Mouse (Mus musculus) megakaryocyte progenitor cell, adult 5-6 weeks (primary cell): ENCODE results near the gene Vmn1r231. TPM values are rescaled to one million over a fixed set of nuclear protein-coding genes. Genes with fewer than 3 reads are reported as not detected.

Experiments
- ATAC-seq: replicated peaks from 2 replicates; pipeline ENCODE4 v1.8.0; 2016; ENCODE audit warnings: mild to moderate bottlenecking, moderate TSS enrichment, inconsistent platforms; ENCODE audit not compliant: poor library complexity
- total RNA-seq, 2 experiments: library from RNA; stranded (forward) in 1 of 2; stranded (reverse) in 1 of 2; fragments of 157-497, 149-512 nt in 1 of 2; fragments of 200-1000 nt in 1 of 2; gene quantifications; 2 replicates each; pipeline versions ENCODE4 v1.2.3 to v1.2.4; 2015 to 2017

The Vmn1r231 gene
- total RNA-seq (2015) (not detected in 2 replicates), total RNA-seq (2017) (not detected in 2 replicates)

DNA sequence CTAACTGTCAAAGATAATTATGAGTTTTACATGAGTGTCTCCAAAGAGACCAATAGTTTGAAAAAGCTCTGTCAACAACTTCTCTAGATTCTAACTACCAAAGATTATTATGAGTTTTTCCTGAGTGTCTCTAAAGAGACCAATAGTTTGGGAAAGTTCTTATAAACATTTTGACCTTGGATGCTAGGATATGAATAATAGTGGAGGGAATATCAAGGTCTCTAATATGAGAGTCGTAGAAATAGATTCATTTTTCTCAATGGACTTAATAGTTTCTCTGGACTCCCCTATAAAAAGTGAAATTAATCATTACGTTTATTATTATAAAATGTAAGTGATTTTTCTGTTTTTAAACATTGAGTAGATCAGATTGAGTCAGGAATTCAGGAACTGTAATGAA, at the start of gene Vmn1r231:
Gene Vmn1r231 (minus strand): TSS at position 101 of the 400 bp plus-strand sequence.
- no peak for ATAC-seq

DNA sequence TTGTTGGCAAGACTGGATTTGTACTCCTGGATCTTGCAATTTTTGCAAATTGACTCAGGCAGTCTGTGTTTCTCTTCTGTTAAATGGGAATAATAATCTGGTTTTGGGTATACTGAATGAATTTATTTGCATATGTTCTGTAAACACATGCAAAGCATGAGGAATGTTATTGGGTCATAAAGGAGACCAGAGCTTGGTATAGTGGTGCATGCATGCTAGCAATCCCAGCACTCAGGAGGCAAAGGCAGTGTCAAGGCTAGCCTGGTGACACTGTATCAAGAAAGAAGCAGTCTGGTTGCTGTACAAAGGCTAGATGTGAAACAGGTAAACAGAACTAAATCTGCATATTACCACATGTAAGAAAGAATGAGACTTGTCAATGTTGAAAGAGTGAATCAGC, 41.7 kb upstream of the Vmn1r231 start:
- ATAC-seq, result no peak

DNA sequence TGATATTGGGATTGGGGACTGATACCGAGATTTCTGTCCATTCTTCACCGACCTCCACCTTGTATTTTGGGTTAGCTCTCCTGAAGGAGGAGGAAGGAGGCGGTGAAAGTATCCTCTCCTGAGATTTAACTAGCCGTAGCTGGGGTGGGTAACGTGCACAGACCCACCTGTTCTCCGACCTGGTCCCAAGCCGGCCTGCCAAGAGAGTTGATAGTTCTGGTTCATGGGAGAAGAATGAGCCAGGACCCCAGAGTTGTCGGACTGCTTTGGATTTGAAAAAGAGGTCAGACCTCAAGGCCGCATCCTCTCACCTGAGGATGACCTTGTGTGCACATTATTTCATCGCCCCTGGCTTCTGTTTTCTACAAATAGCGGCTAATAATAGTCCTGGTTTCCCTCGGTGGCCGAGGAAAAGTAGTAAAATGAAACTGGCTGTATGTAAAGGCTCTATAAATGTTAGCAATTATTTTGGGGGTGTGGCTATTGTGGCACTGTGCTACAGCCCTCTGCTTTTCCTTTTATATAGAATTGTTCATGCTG, 41.2 kb upstream of the Vmn1r231 start:
- ATAC-seq, result no peak

DNA sequence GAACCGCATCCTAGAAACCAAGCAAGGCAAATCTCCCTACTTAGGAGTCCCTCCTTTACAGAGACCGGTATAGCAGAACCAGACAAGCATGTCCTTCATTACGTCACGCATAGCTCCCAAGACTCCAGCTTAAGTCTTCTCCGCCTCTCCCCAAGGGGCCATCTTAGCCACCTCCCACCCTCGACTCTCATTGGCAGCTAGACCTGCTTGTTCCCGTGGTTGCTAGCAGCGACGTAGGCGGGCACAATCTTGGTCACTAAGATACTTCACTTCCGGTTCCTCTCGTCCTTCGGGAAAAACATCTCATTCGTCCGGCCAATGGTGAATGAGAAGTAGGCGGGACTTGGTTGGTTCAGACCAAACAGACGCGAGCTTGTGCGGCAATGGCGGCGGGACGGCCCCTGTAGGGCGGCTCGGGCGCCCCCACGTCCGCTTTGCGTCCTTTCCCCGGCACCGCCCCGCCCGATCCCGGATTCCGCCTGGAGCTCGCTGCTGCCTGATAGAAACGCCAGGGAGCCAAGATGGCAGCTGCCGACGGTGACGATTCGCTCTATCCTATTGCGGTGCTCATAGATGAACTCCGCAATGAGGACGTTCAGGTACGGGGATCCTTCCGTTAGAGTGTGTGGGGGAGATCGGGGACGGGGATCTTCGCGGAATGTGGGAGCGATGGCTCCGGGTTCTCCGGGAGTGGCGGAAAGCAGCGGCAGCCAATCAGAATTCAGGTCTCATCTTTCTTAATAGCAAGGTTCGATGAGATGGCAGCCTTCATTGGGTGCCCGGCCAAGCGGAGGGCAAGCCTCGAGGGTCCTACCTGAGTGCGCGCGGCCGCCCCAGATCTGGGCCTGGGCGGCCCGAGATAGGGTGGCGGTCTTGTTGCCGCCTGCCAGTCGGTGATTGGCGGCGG, 40.3 kb upstream of the Vmn1r231 start, which contains the start of gene Ppp2r1a:
Gene Ppp2r1a (plus strand): TSS at position 327 of the 907 bp plus-strand sequence.
- peak; percentile 83 for ATAC-seq

DNA sequence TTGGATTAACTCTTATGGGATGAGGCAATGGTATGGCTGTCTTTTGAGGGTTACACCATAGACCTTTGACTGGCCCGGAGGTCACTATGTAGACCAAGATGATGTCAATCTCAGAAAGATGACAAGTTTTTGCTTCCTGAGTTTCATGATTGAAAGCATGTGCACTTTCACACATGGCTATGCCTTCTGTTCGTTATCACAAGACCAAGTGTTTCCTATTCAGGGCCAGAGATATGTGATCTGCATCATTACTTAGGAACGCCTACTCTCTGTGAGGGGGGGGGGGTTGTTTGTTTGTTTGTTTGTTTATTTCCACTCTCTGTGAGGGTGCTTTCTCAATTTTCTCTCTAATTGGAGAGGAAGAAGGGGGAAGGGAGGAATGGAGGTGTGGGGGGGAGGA, 39.3 kb upstream of the Vmn1r231 start:
- no peak for ATAC-seq

- ATAC-seq, result no peak
Measured at GRCm38 (mm10) chr17:20919614-20920013, 14.7 kb upstream of the Vmn1r231 start, which contains the start of gene Vmn1r232. TSS of gene Vmn1r232 (minus strand) at chr17:20919714.

DNA sequence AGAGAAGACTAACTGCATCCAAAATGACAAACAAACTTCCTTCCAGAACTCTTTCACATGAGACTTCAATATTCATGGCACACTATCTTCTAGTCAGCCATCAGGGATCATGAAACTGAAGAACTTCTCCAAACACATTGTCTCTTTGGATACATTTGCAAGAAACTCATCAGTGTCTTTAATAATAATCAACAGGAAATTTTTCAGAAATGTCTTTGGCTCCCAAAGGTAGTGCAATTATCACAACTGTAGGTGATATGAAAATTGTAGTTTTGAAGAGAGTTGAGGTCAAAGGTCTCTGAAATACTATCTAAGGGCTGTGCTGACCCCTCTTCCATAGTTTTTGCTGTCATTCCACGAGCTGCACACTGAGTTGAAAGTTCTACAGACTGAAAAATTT, 64.7 kb downstream of the Vmn1r231 start, which contains the start of gene Vmn1r230:
Gene Vmn1r230 (plus strand): TSS at position 301 of the 400 bp plus-strand sequence.
- no peak for ATAC-seq

Other genes with a start within 250 kb of the Vmn1r231 start
- not detected in 2 replicates for gene Vmn1r226, start 222.2 kb downstream of the Vmn1r231 start, total RNA-seq (2015)
- not detected in 2 replicates for gene Vmn1r226, start 222.2 kb downstream of the Vmn1r231 start, total RNA-seq (2017)
- not detected in 2 replicates for gene Vmn1r227, start 175.2 kb downstream of the Vmn1r231 start, total RNA-seq (2015)
- gene Vmn1r227, start 175.2 kb downstream of the Vmn1r231 start, total RNA-seq (2017), result not detected in 2 replicates
- not detected in 2 replicates for gene Vmn1r228, start 118.9 kb downstream of the Vmn1r231 start, total RNA-seq (2015)
- gene Vmn1r228, start 118.9 kb downstream of the Vmn1r231 start, total RNA-seq (2017), result not detected in 2 replicates
- not detected in 2 replicates for gene Vmn1r229, start 93.5 kb downstream of the Vmn1r231 start, total RNA-seq (2015)
- gene Vmn1r229, start 93.5 kb downstream of the Vmn1r231 start, total RNA-seq (2017), result not detected in 2 replicates
- gene Vmn1r230, start 64.6 kb downstream of the Vmn1r231 start, total RNA-seq (2015), result not detected in 2 replicates
- not detected in 2 replicates for gene Vmn1r230, start 64.6 kb downstream of the Vmn1r231 start, total RNA-seq (2017)
- not detected in 2 replicates for gene Vmn1r232, start 14.6 kb upstream of the Vmn1r231 start, total RNA-seq (2015)
- not detected in 2 replicates for gene Vmn1r232, start 14.6 kb upstream of the Vmn1r231 start, total RNA-seq (2017)
- gene Ppp2r1a, start 40.2 kb upstream of the Vmn1r231 start, total RNA-seq (2015), result 284 and 300 TPM in 2 replicates
- gene Ppp2r1a, start 40.2 kb upstream of the Vmn1r231 start, total RNA-seq (2017), result 151 and 154 TPM in 2 replicates
- gene Vmn1r233, start 91.4 kb upstream of the Vmn1r231 start, total RNA-seq (2015), result not detected in 2 replicates
- not detected in 2 replicates for gene Vmn1r233, start 91.4 kb upstream of the Vmn1r231 start, total RNA-seq (2017)
- gene Zfp160, start 103.8 kb upstream of the Vmn1r231 start, total RNA-seq (2015), result 15.7 and 23.4 TPM in 2 replicates
- 18.3 and 25.3 TPM in 2 replicates for gene Zfp160, start 103.8 kb upstream of the Vmn1r231 start, total RNA-seq (2017)